27 mouse cellular contexts compared by ENCODE assay signal in the genomic region with DNA sequence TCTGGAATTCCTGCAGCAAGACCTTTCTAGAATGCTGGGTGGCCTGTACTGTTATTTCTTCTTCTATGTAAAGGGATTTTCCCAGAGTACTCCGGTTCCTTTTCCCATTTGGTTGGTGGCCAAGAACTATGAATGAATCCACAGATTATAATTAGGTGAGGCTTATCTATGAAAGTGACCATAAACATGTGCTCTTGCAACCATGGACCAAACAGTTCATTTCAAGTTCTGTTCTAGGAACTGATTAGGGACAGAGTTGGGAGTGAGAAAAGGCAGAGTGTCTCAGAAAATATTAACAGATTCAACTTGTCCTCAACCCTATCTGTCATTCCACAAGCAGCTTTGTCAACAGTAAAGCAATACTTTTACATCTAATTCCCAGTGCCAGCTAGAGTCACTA. TPM values are rescaled to one million over a fixed set of nuclear protein-coding genes. Genes with fewer than 3 reads are reported as not detected.
A peak's percentile ranks its signal among the peaks of the same experiment; 100 is the strongest.
DNase-seq lines count a peak whose midpoint lies in the region; ATAC-seq and TF ChIP-seq lines count a peak whose summit lies in the region.
"Had no signal": no experiment of that assay in that cellular context is flagged by ENCODE, and none has a peak within 500 bp of the region (broad histone marks: within the 10 kb centered on the region; RNA-seq: fewer than 3 reads in every experiment).

No protein-coding gene starts in this region.

- no peak overlapping the region for H3K4me2 ChIP-seq in heart, embryonic 13.5 days
- H3K4me2 ChIP-seq in heart, postnatal 0 days (ENCODE audit: low read depth, low read length) = no peak overlapping the region
- H3K4me2 ChIP-seq in lung, embryonic 14.5 days = no peak overlapping the region
- no peak overlapping the region for H3K4me2 ChIP-seq in lung, postnatal 0 days (replicated peaks; ENCODE audit: low read depth, low read length)
- H3K4me2 ChIP-seq: embryonic facial prominence, embryonic 13.5 days; forebrain, embryonic 12.5 days; forebrain, embryonic 15.5 days; heart, embryonic 11.5 days; hindbrain, embryonic 12.5 days; hindbrain, embryonic 15.5 days had no signal

- H3K27me3 ChIP-seq in heart, embryonic 13.5 days (replicated peaks) = no peaks in the 10 kb centered on the region
- H3K27me3 ChIP-seq in heart, postnatal 0 days (ENCODE audit: control insufficient read depth, insufficient read depth, low read length) = no peaks in the 10 kb centered on the region
- no peaks in the 10 kb centered on the region for H3K27me3 ChIP-seq in lung, embryonic 14.5 days (ENCODE audit: insufficient read depth, low read length)
- H3K27me3 ChIP-seq in lung, postnatal 0 days (replicated peaks; ENCODE audit: insufficient read depth, low read length) = no peaks in the 10 kb centered on the region
- H3K27me3 ChIP-seq: embryonic facial prominence, embryonic 13.5 days; forebrain, embryonic 12.5 days; forebrain, embryonic 15.5 days; hindbrain, embryonic 12.5 days; hindbrain, embryonic 15.5 days had no signal

- no peak for TF ChIP-seq CTCF in heart, postnatal 0 days (IDR thresholded peaks at IDR 0.05; ENCODE audit: low read depth)
- TF ChIP-seq CTCF in lung, embryonic 14.5 days (IDR thresholded peaks at IDR 0.05; ENCODE audit: low read depth) = no peak
- TF ChIP-seq CTCF in lung, postnatal 0 days (IDR thresholded peaks at IDR 0.05) = no peak

- no peak overlapping the region for H3K9ac ChIP-seq in heart, embryonic 13.5 days
- H3K9ac ChIP-seq in heart, postnatal 0 days (replicated peaks; ENCODE audit: low read depth, low read length) = no peak overlapping the region
- H3K9ac ChIP-seq in lung, embryonic 14.5 days = no peak overlapping the region
- no peak overlapping the region for H3K9ac ChIP-seq in lung, postnatal 0 days (replicated peaks; ENCODE audit: low read depth)
- H3K9ac ChIP-seq: embryonic facial prominence, embryonic 13.5 days; forebrain, embryonic 12.5 days; forebrain, embryonic 15.5 days; hindbrain, embryonic 12.5 days; hindbrain, embryonic 15.5 days had no signal

- peak overlapping the region; percentile 67; the same call in 1 of the 2 replicates for H3K27ac ChIP-seq in heart, embryonic 13.5 days (replicated peaks)
- H3K27ac ChIP-seq in heart, postnatal 0 days (ENCODE audit: low read depth) = peak overlapping the region; percentile 25; the same call in 1 of the 2 replicates
- H3K27ac ChIP-seq in lung, embryonic 14.5 days (ENCODE audit: low read depth) = no peak overlapping the region
- H3K27ac ChIP-seq in lung, postnatal 0 days (ENCODE audit: low read length) = 0 out of 2 replicates have a peak overlapping the region, but pooled peaks have one; percentile 26
- H3K27ac ChIP-seq: embryonic facial prominence, embryonic 10.5 days; embryonic facial prominence, embryonic 13.5 days; forebrain, embryonic 12.5 days; forebrain, embryonic 15.5 days; hindbrain, embryonic 12.5 days; hindbrain, embryonic 15.5 days had no signal

- ATAC-seq in heart, embryonic 13.5 days (ENCODE audit: extremely low read depth, insufficient number of reproducible peaks, low FRiP score, low TSS enrichment) = no peak
- no peak for ATAC-seq in heart, postnatal 0 days (ENCODE audit: insufficient read depth, low read depth)
- peak; percentile 69; the same call in 1 of the 2 replicates for ATAC-seq in lung, embryonic 14.5 days (ENCODE audit: insufficient read depth)
- ATAC-seq in lung, postnatal 0 days = peak; percentile 44; the same call in 1 of the 2 replicates
- ATAC-seq: activated CD4-positive, CD25-positive, alpha-beta regulatory T cell, adult 4 months; forebrain, embryonic 15.5 days had no signal

- TF ChIP-seq EP300 in heart, postnatal 0 days (IDR thresholded peaks at IDR 0.05; ENCODE audit: low read depth) = no peak
- TF ChIP-seq EP300 in lung, postnatal 0 days (IDR thresholded peaks at IDR 0.05) = no peak

- WGBS in heart, embryonic 13.5 days = 24% methylated on average over 1 of the region's 1 CpGs
- WGBS in heart, postnatal 0 days = 18% methylated on average over 1 of the region's 1 CpGs
- 28% methylated on average over 1 of the region's 1 CpGs for WGBS in lung, embryonic 14.5 days
- WGBS in lung, postnatal 0 days = 19% methylated on average over 1 of the region's 1 CpGs

- H3K4me1 ChIP-seq in heart, embryonic 13.5 days = peaks cover 10% of the 10 kb centered on the region
- H3K4me1 ChIP-seq in heart, postnatal 0 days (ENCODE audit: control insufficient read depth, insufficient read depth) = peaks cover 11% of the 10 kb centered on the region; the same call in 1 of the 2 replicates
- peaks cover 6% of the 10 kb centered on the region for H3K4me1 ChIP-seq in lung, embryonic 14.5 days (ENCODE audit: insufficient read depth)
- peaks cover 13% of the 10 kb centered on the region; the same call in 1 of the 2 replicates for H3K4me1 ChIP-seq in lung, postnatal 0 days (ENCODE audit: insufficient read depth, low read depth, low read length)
- H3K4me1 ChIP-seq: embryonic facial prominence, embryonic 10.5 days; embryonic facial prominence, embryonic 13.5 days; forebrain, embryonic 12.5 days; forebrain, embryonic 15.5 days; hindbrain, embryonic 12.5 days; hindbrain, embryonic 15.5 days had no signal

- no peaks in the 10 kb centered on the region for H3K36me3 ChIP-seq in heart, embryonic 13.5 days
- no peaks in the 10 kb centered on the region for H3K36me3 ChIP-seq in heart, postnatal 0 days (replicated peaks; ENCODE audit: control insufficient read depth, insufficient read depth, low read length)
- H3K36me3 ChIP-seq in lung, embryonic 14.5 days (ENCODE audit: insufficient read depth) = no peaks in the 10 kb centered on the region
- no peaks in the 10 kb centered on the region for H3K36me3 ChIP-seq in lung, postnatal 0 days (ENCODE audit: insufficient read depth, low read length)
- H3K36me3 ChIP-seq: embryonic facial prominence, embryonic 10.5 days; embryonic facial prominence, embryonic 13.5 days; forebrain, embryonic 12.5 days; forebrain, embryonic 15.5 days; hindbrain, embryonic 12.5 days; hindbrain, embryonic 15.5 days had no signal

- no peak overlapping the region for H3K4me3 ChIP-seq in heart, embryonic 13.5 days
- no peak overlapping the region for H3K4me3 ChIP-seq in heart, postnatal 0 days (ENCODE audit: low read depth, low read length)
- H3K4me3 ChIP-seq in lung, embryonic 14.5 days (ENCODE audit: low read depth, low read length) = no peak overlapping the region
- H3K4me3 ChIP-seq in lung, postnatal 0 days (ENCODE audit: low read depth, low read length) = no peak overlapping the region
- H3K4me3 ChIP-seq: embryonic facial prominence, embryonic 10.5 days; embryonic facial prominence, embryonic 13.5 days; erythroblast, embryonic 14.5 days; forebrain, embryonic 12.5 days; forebrain, embryonic 15.5 days; hindbrain, embryonic 12.5 days; hindbrain, embryonic 15.5 days had no signal

- DNase-seq in heart, adult 8-10 months (ENCODE audit: low spot score) = no peak
- DNase-seq in heart, postnatal 0 days (ENCODE audit: low spot score) = no peak
- DNase-seq in heart, adult 9 months (ENCODE audit: low spot score in 2 of 2) = no peak
- DNase-seq in lung, embryonic 14.5 days = peak; percentile 67
- DNase-seq in lung, adult 18-20 months = no peak
- peak; percentile 41 for DNase-seq in lung, postnatal 0 days (ENCODE audit: low spot score)
- DNase-seq in lung, postnatal 4 days = no peak
- DNase-seq: adrenal gland, adult 8-10 months; adrenal gland, postnatal 25 days; cerebellum, adult 11-12 months; cerebellum, adult 8-10 months; cerebellum, postnatal 10 days; cerebellum, postnatal 36 days; embryo, embryonic 11 days; gastrocnemius, postnatal 25 days; heart, adult 18-20 months; heart, postnatal 10 days had no signal

- no peaks in the 10 kb centered on the region for H3K9me3 ChIP-seq in heart, embryonic 13.5 days
- H3K9me3 ChIP-seq in heart, postnatal 0 days (replicated peaks; ENCODE audit: control insufficient read depth, low read length) = no peaks in the 10 kb centered on the region
- no peaks in the 10 kb centered on the region for H3K9me3 ChIP-seq in lung, embryonic 14.5 days (ENCODE audit: low read depth, low read length)
- H3K9me3 ChIP-seq in lung, postnatal 0 days (ENCODE audit: low read length) = no peaks in the 10 kb centered on the region
- H3K9me3 ChIP-seq: embryonic facial prominence, embryonic 10.5 days; embryonic facial prominence, embryonic 13.5 days; forebrain, embryonic 12.5 days; forebrain, embryonic 15.5 days; hindbrain, embryonic 12.5 days; hindbrain, embryonic 15.5 days had no signal

RNA-seq across cellular contexts. Expression of a gene that starts 35.1 kb away (rescaled TPM):
- polyA plus RNA-seq in heart, embryonic 13.5 days (2015; fragmentation: Nextera tagmentation; extraction: Ambion mirVana) = 168 and 181 TPM in 2 replicates
- total RNA-seq in heart, adult 8-10 months (2022) = 100 to 1,000 TPM; 208 to 263 (median 234) TPM
- total RNA-seq in heart, postnatal 0 days (2014; rRNA removed; ENCODE audit: low replicate concordance) = 121 and 126 TPM in 2 replicates
- 178 and 187 TPM in 2 replicates for polyA plus RNA-seq in heart, postnatal 0 days (2015; fragmentation: Nextera tagmentation; extraction: Ambion mirVana)
- 83.6 and 86.6 TPM in 2 replicates for polyA plus RNA-seq in lung, embryonic 14.5 days (2014; fragmentation: Nextera tagmentation; extraction: Ambion mirVana)
- polyA plus RNA-seq in lung, postnatal 0 days (2015; fragmentation: Nextera tagmentation; extraction: Ambion mirVana) = 76.4 and 92.6 TPM in 2 replicates

Comparison
In these comparisons a context has a peak if more than half of its experiments do, and no peak if none do; other contexts are left out.
1. DNase-seq: peak in lung, embryonic 14.5 days (single experiment) and lung, postnatal 0 days (single experiment); none in heart, adult 8-10 months (single experiment), heart, postnatal 0 days (single experiment), heart, adult 9 months (0 of 2), lung, adult 18-20 months (0 of 2) and lung, postnatal 4 days (0 of 2).
2. ATAC-seq: peak in lung, embryonic 14.5 days (single experiment) and lung, postnatal 0 days (single experiment); none in heart, embryonic 13.5 days (single experiment) and heart, postnatal 0 days (single experiment).